Mouse (Mus musculus) forebrain, embryonic 14.5 days (tissue): ENCODE results near the gene Acvr1. TPM values are rescaled to one million over a fixed set of nuclear protein-coding genes. Genes with fewer than 3 reads are reported as not detected.

Experiments used
- ATAC-seq: fragments of 200-750 bp; cut with Nextera tagmentation; 2 replicates; pipeline ENCODE4 v1.8.0; 2017; ENCODE audit warnings: mild to moderate bottlenecking, moderate library complexity
- DNase-seq: peaks from one replicate; pipeline ENCODE4 v3.0.0-alpha.2; 2015; ENCODE audit warnings: low spot score
- H3K27ac ChIP-seq: fragments of 300-500 bp; sonication (generic); 2 replicates; pipeline ENCODE4 v1.5.1; 2014; ENCODE audit warnings: low read depth, mild to moderate bottlenecking, control low read depth, low read length, moderate library complexity
- H3K27me3 ChIP-seq: fragments of 300-500 bp; sonication (generic); replicated peaks from 2 replicates; pipeline ENCODE4 v1.6.1; 2014; ENCODE audit warnings: low read length, control low read depth, mixed read lengths; ENCODE audit not compliant: control insufficient read depth, insufficient read depth
- H3K36me3 ChIP-seq: fragments of 300-500 bp; sonication (generic); 2 replicates; pipeline ENCODE4 v1.6.1; 2014; ENCODE audit warnings: low read length, control low read depth; ENCODE audit not compliant: control insufficient read depth, insufficient read depth
- H3K4me1 ChIP-seq: fragments of 300-500 bp; sonication (generic); 2 replicates; pipeline ENCODE4 v1.6.1; 2014; ENCODE audit warnings: antibody characterized with exemption, low read length, control low read depth; ENCODE audit not compliant: control insufficient read depth, insufficient read depth
- H3K4me2 ChIP-seq: fragments of 300-500 bp; sonication (generic); 2 replicates; pipeline ENCODE4 v1.6.1; 2014; ENCODE audit warnings: mild to moderate bottlenecking, control low read depth, low read length
- H3K4me3 ChIP-seq: fragments of 300-500 bp; sonication (generic); 2 replicates; pipeline ENCODE4 v1.5.1; 2014; ENCODE audit warnings: low read depth, low read length, control low read depth
- H3K9ac ChIP-seq: fragments of 300-500 bp; sonication (generic); 2 replicates; pipeline ENCODE4 v1.6.1; 2014; ENCODE audit warnings: mild to moderate bottlenecking, low read length, control low read depth, moderate library complexity
- H3K9me3 ChIP-seq: fragments of 300-500 bp; sonication (generic); replicated peaks from 2 replicates; pipeline ENCODE4 v1.6.1; 2016; ENCODE audit warnings: low read length, control low read depth, mixed read lengths; ENCODE audit not compliant: control insufficient read depth
- WGBS: fragments of 180-500 bp; shearing (Covaris S2); extraction: QIAGEN DNeasy Blood & Tissue Kit; methylation state at CpG from one replicate; pipeline ENCODE4 v1.1.7; 2014; 5-methylcytosine and 5-hydroxymethylcytosine counted together
- polyA plus RNA-seq: library from polyadenylated mRNA; unstranded; fragments of >200 nt; fragmentation: Nextera tagmentation; extraction: Ambion mirVana; gene quantifications from 2 replicates; pipeline ENCODE4 v1.2.1, GENCODE M21; 2014

Acvr1 gene
- polyA plus RNA-seq, 1 experiment from 2014 or later, result 8.7 TPM

DNA sequence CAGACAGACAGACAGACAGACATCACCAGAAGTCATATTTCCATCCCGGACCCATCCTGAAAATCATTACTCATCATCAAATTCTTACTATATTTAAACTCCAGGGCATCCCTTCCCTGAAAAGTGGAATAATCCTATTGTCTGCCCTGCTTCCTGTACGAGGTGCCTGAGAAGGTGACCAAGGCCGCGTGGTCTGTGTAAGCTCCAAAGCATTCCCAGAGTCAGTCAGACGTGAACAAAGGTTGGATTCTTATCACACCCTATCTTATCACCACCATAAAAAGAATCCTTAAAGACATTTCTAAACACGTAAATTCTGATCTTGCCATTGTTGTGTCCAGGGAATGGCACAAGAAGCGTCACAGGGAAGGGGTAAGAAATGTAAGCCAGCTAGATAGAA, 18.0 kb downstream of the Acvr1 start:
- 87% methylated on average over 7 of the region's 7 CpGs for WGBS
- no peak for ATAC-seq
- Histone ChIP-seq H3K4me3 (no peak overlapping the region), H3K4me1 (peaks cover 13% of the 10 kb centered on the region; the same call in 1 of the 2 replicates), H3K27ac (no peak overlapping the region), H3K4me2 (no peak overlapping the region), H3K36me3 (no peaks in the 10 kb centered on the region), H3K9me3 (no peaks in the 10 kb centered on the region), H3K9ac (no peak overlapping the region), H3K27me3 (no peaks in the 10 kb centered on the region)
- no peak for DNase-seq

GRCm38 (mm10) chr2:58546264-58546663, 20.7 kb downstream of the Acvr1 start:
- no peak for ATAC-seq
- H3K36me3 ChIP-seq, result no peaks in the 10 kb centered on the region
- no peak overlapping the region for H3K4me2 ChIP-seq
- no peak overlapping the region for H3K9ac ChIP-seq
- 98% methylated on average over 7 of the region's 7 CpGs for WGBS
- H3K27ac ChIP-seq, result no peak overlapping the region
- H3K4me3 ChIP-seq, result no peak overlapping the region
- no peaks in the 10 kb centered on the region for H3K9me3 ChIP-seq
- no peak for DNase-seq
- peaks cover 6% of the 10 kb centered on the region; the same call in 1 of the 2 replicates for H3K4me1 ChIP-seq
- H3K27me3 ChIP-seq, result no peaks in the 10 kb centered on the region

- no peak overlapping the region for H3K4me3 ChIP-seq
- no peaks in the 10 kb centered on the region for H3K4me1 ChIP-seq
- H3K9me3 ChIP-seq, result no peaks in the 10 kb centered on the region
- DNase-seq, result no peak
- no peaks in the 10 kb centered on the region for H3K27me3 ChIP-seq
- H3K36me3 ChIP-seq, result no peaks in the 10 kb centered on the region
- H3K27ac ChIP-seq, result no peak overlapping the region
- 94% methylated on average over 6 of the region's 6 CpGs for WGBS
- H3K9ac ChIP-seq, result no peak overlapping the region
- ATAC-seq, result no peak
- no peak overlapping the region for H3K4me2 ChIP-seq
Observed at GRCm38 (mm10) chr2:58544368-58544767, 22.6 kb downstream of the Acvr1 start.

DNA sequence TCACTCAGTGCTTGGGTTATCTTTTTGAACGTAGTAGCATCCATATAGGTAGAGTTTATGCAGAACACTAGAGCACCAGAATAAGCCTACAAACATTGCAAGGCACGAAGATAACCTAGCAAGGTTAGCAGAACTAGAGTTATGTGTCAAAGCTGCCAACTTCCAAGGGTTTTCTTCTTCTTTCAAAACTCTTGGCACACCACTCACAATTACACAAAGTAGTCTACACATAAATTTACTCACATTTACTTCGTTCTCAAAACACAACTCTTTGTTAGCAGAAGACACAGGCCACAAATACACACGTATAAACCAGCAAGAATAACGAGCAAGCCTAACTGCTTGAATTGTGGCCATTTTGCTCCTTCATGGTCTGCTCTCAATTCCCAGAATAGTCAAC, 23.7 kb downstream of the Acvr1 start:
- Histone ChIP-seq H3K9ac (no peak overlapping the region), H3K9me3 (no peaks in the 10 kb centered on the region), H3K36me3 (no peaks in the 10 kb centered on the region), H3K4me3 (no peak overlapping the region), H3K27me3 (no peaks in the 10 kb centered on the region), H3K4me1 (no peaks in the 10 kb centered on the region), H3K4me2 (no peak overlapping the region), H3K27ac (no peak overlapping the region)
- 67% methylated on average over 5 of the region's 5 CpGs for WGBS
- ATAC-seq (no peak), DNase-seq (no peak)

GRCm38 (mm10) chr2:58538196-58538595, 28.8 kb downstream of the Acvr1 start:
- H3K4me1 ChIP-seq, result peaks cover 14% of the 10 kb centered on the region
- H3K9ac ChIP-seq, result no peak overlapping the region
- WGBS, result 58% methylated on average over 6 of the region's 6 CpGs
- DNase-seq (no peak), ATAC-seq (no peak)
- no peak overlapping the region for H3K4me3 ChIP-seq
- H3K27me3 ChIP-seq, result no peaks in the 10 kb centered on the region
- H3K9me3 ChIP-seq, result no peaks in the 10 kb centered on the region
- H3K36me3 ChIP-seq, result 0 out of 2 replicates have a peak, but pooled peaks cover 3% of the 10 kb centered on the region
- no peak overlapping the region for H3K27ac ChIP-seq
- no peak overlapping the region for H3K4me2 ChIP-seq

DNA sequence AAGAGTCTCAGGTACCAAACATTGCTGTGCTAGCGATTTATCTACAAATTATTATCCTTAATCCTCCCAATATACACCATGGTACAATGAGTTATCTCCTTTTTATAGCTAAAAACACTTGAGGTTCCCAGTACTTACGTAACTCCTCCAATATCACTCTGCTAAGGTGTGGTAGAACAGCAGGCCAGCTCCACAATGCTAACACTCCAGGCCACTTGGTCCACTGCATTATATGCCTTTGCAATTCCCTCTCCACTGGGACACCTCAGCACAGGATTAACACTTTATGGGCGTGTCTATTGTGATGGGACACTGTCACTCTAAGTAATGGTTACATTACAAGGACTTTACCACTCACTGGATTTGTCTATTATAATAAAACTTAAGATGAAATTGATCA, 30.2 kb downstream of the Acvr1 start:
- WGBS, result 89% methylated on average over 3 of the region's 3 CpGs
- Histone ChIP-seq H3K27ac (no peak overlapping the region), H3K9ac (no peak overlapping the region), H3K4me3 (no peak overlapping the region), H3K4me2 (no peak overlapping the region), H3K27me3 (no peaks in the 10 kb centered on the region), H3K9me3 (no peaks in the 10 kb centered on the region), H3K36me3 (0 out of 2 replicates have a peak, but pooled peaks cover 3% of the 10 kb centered on the region), H3K4me1 (peaks cover 26% of the 10 kb centered on the region)
- ATAC-seq, result no peak
- DNase-seq, result no peak

- Histone ChIP-seq H3K27ac (no peak overlapping the region), H3K36me3 (0 out of 2 replicates have a peak, but pooled peaks cover 3% of the 10 kb centered on the region), H3K9me3 (no peaks in the 10 kb centered on the region), H3K9ac (no peak overlapping the region), H3K27me3 (no peaks in the 10 kb centered on the region), H3K4me2 (no peak overlapping the region), H3K4me1 (peaks cover 36% of the 10 kb centered on the region), H3K4me3 (no peak overlapping the region)
- no peak for DNase-seq
- no peak for ATAC-seq
- WGBS, result 88% methylated on average over 8 of the region's 8 CpGs
Observed at GRCm38 (mm10) chr2:58535233-58535632, 31.7 kb downstream of the Acvr1 start.

DNA sequence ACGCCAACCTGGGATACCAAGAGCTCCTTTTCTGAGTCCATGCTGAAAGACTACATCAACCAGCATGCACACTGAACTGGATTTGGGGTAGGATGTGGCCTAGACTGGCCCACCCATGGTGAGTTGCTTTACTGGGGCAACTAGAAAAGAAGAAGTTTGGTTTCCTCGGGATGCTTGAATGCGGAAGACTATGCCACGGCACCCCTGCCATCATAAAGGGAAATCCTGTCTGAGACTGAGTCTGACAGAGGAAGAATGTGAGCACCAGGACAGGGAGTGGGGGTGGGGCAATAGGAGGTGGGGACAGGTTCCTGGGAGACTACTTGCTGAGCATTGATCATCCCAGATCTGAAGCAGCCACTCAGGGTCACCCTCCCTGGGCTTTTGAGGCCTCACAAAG, 32.6 kb downstream of the Acvr1 start:
- WGBS, result 66% methylated on average over 4 of the region's 4 CpGs
- H3K27ac ChIP-seq, result peak overlapping the region; percentile 61; the same call in 1 of the 2 replicates

GRCm38 (mm10) chr2:58533521-58534001, 33.4 kb downstream of the Acvr1 start:
- Histone ChIP-seq H3K27ac (peak overlapping the region; percentile 61), H3K4me1 (peaks cover 46% of the 10 kb centered on the region), H3K4me3 (no peak overlapping the region), H3K27me3 (no peaks in the 10 kb centered on the region), H3K9ac (no peak overlapping the region), H3K36me3 (0 out of 2 replicates have a peak, but pooled peaks cover 3% of the 10 kb centered on the region), H3K9me3 (no peaks in the 10 kb centered on the region), H3K4me2 (peak overlapping the region; percentile 2; the same call in 1 of the 2 replicates)
- ATAC-seq (peak; percentile 65), DNase-seq (peak; percentile 77)
- 9% methylated on average over 7 of the region's 7 CpGs for WGBS

More for the DNA sequence above, 32.6 kb downstream of the Acvr1 start:
- Histone ChIP-seq H3K27me3 (no peaks in the 10 kb centered on the region), H3K4me1 (peaks cover 45% of the 10 kb centered on the region), H3K9me3 (no peaks in the 10 kb centered on the region), H3K4me2 (no peak overlapping the region), H3K4me3 (no peak overlapping the region), H3K36me3 (0 out of 2 replicates have a peak, but pooled peaks cover 3% of the 10 kb centered on the region), H3K9ac (no peak overlapping the region)
- DNase-seq, result no peak
- no peak for ATAC-seq
